Mouse (Mus musculus): ENCODE results near the gene Rgs7. TPM values are rescaled to one million over a fixed set of nuclear protein-coding genes. Genes with fewer than 3 reads are reported as not detected.
A peak's percentile ranks its signal among the peaks of the same experiment; 100 is the strongest.

The Rgs7 gene
- polyA plus RNA-seq, 1 experiment from 2014 or later = 1.8 TPM

GRCm38 (mm10) chr1:175469087-175469788 is 23.1 kb downstream of the Rgs7 start:
- no peaks in the 10 kb centered on the region for H3K27me3 ChIP-seq (ENCODE audit: low read depth, poor library complexity, severe bottlenecking)
- WGBS = 51% methylated on average over 8 of the region's 8 CpGs
- peak; percentile 13 for DNase-seq (ENCODE audit: low spot score)

DNA sequence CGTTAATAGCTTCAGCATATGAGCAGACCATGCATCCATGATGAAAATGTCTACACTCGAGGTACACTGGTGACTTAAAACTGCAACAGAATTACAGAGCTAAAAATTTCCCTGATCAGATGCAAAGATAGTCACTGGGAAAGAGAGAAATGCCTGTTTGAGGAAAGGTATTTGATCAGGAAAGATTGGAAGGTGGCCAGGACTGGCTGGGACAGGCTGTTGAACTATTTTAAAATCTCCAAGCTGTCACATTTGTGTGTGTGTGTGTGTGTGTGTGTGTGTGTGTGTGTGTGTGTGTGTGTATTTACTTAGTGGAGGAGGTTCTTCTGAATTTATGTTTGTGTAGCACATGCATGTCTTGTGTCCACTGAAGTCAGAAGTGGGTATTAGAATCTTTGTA is 27.7 kb downstream of the Rgs7 start:
- peaks cover 6% of the 10 kb centered on the region for H3K4me1 ChIP-seq
- H3K9me3 ChIP-seq (replicated peaks) = no peaks in the 10 kb centered on the region
- no peaks in the 10 kb centered on the region for H3K27me3 ChIP-seq (ENCODE audit: low read depth, poor library complexity, severe bottlenecking)
- no peak overlapping the region for H3K4me3 ChIP-seq
- WGBS = 81% methylated on average over 2 of the region's 2 CpGs
- DNase-seq (ENCODE audit: low spot score) = no peak
- H3K36me3 ChIP-seq = no peaks in the 10 kb centered on the region
- H3K27ac ChIP-seq (replicated peaks) = no peak overlapping the region

More at GRCm38 (mm10) chr1:175469087-175469788, 23.1 kb downstream of the Rgs7 start:
- Histone ChIP-seq H3K4me3 (no peak overlapping the region), H3K4me1 (peaks cover 10% of the 10 kb centered on the region), H3K36me3 (no peaks in the 10 kb centered on the region), H3K9me3 (replicated peaks) (no peaks in the 10 kb centered on the region), H3K27ac (replicated peaks) (peak overlapping the region; percentile 15; the same call in 1 of the 2 replicates)

GRCm38 (mm10) chr1:175462351-175462750 is 29.9 kb downstream of the Rgs7 start:
- no peak for DNase-seq (ENCODE audit: low spot score)
- Histone ChIP-seq H3K4me1 (no peaks in the 10 kb centered on the region), H3K4me3 (no peak overlapping the region), H3K9me3 (replicated peaks) (no peaks in the 10 kb centered on the region), H3K36me3 (no peaks in the 10 kb centered on the region), H3K27me3 (ENCODE audit: low read depth, poor library complexity, severe bottlenecking) (no peaks in the 10 kb centered on the region), H3K27ac (replicated peaks) (no peak overlapping the region)
- WGBS = 88% methylated on average over 2 of the region's 2 CpGs

- H3K4me1 ChIP-seq = no peaks in the 10 kb centered on the region
- H3K27me3 ChIP-seq (ENCODE audit: low read depth, poor library complexity, severe bottlenecking) = no peaks in the 10 kb centered on the region
- no peaks in the 10 kb centered on the region for H3K36me3 ChIP-seq
- WGBS = 85% methylated on average over 6 of the region's 6 CpGs
- H3K4me3 ChIP-seq = no peak overlapping the region
- DNase-seq (ENCODE audit: low spot score) = no peak
- no peak overlapping the region for H3K27ac ChIP-seq (replicated peaks)
- H3K9me3 ChIP-seq (replicated peaks) = no peaks in the 10 kb centered on the region
Measured at GRCm38 (mm10) chr1:175454041-175454636, 38.2 kb downstream of the Rgs7 start.

- Histone ChIP-seq H3K4me3 (no peak overlapping the region), H3K27me3 (ENCODE audit: low read depth, poor library complexity, severe bottlenecking) (no peaks in the 10 kb centered on the region), H3K4me1 (no peaks in the 10 kb centered on the region), H3K9me3 (replicated peaks) (no peaks in the 10 kb centered on the region), H3K27ac (replicated peaks) (no peak overlapping the region), H3K36me3 (no peaks in the 10 kb centered on the region)
- WGBS = 85% methylated on average over 5 of the region's 5 CpGs
- no peak for DNase-seq (ENCODE audit: low spot score)
Measured at GRCm38 (mm10) chr1:175448017-175448416, 44.3 kb downstream of the Rgs7 start.

GRCm38 (mm10) chr1:175442939-175443338 is 49.4 kb downstream of the Rgs7 start:
- no peak overlapping the region for H3K27ac ChIP-seq (replicated peaks)
- no peaks in the 10 kb centered on the region for H3K27me3 ChIP-seq (ENCODE audit: low read depth, poor library complexity, severe bottlenecking)
- H3K4me1 ChIP-seq = no peaks in the 10 kb centered on the region
- DNase-seq (ENCODE audit: low spot score) = no peak
- 94% methylated on average over 1 of the region's 1 CpGs for WGBS
- no peaks in the 10 kb centered on the region for H3K9me3 ChIP-seq (replicated peaks)
- H3K4me3 ChIP-seq = no peak overlapping the region
- no peaks in the 10 kb centered on the region for H3K36me3 ChIP-seq

DNA sequence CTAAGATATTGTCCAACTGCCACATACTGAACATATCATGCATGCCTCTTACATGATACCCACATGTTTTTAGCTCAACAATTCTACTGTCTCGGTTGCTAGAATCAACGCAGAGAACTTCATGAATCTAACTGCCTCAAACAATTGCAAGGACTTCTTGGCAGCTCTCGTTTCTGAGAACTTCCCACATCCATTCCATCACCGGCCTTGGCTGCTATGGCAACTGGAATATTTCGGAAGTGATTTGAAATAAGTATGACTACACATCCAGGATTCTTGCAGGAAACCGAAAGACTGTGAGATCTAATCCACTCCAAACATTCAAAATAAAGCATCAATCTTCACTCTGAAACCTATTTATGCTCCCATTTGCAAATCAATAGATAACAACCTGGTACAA is 50.3 kb downstream of the Rgs7 start:
- Histone ChIP-seq H3K4me1 (no peaks in the 10 kb centered on the region), H3K36me3 (no peaks in the 10 kb centered on the region), H3K27me3 (ENCODE audit: low read depth, poor library complexity, severe bottlenecking) (no peaks in the 10 kb centered on the region), H3K4me3 (no peak overlapping the region), H3K27ac (replicated peaks) (no peak overlapping the region), H3K9me3 (replicated peaks) (no peaks in the 10 kb centered on the region)
- no peak for DNase-seq (ENCODE audit: low spot score)
- 93% methylated on average over 6 of the region's 6 CpGs for WGBS

DNA sequence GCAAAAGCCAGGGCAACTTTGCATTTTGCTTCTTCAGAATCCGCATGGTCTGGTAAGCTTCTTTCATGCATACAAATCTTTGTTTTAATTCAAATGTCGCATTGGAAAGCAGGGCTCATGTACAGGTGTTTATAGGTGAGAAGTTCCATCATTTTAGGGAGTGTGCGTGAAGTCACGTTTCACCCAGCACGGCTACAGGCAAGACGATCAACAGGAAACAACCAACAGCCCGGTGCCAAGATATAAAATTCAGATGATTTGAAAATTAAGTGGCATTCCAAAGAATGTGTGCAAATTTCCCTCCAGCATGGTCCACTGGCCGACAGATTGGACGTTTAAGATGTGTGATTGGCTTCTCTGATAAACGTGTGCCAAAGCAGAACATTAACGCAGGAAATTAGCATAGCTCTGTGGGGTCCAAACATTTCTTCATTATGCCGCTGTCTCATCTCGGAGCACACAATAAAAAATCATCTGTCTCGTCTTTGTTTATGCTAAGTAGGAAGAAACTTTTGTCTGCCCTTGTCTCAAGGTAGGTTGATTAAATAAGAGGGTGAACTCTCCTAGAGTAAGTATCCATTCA is 58.6 kb downstream of the Rgs7 start:
- no peak overlapping the region for H3K27ac ChIP-seq (replicated peaks)
- H3K27me3 ChIP-seq (ENCODE audit: low read depth, poor library complexity, severe bottlenecking) = no peaks in the 10 kb centered on the region
- H3K4me1 ChIP-seq = 0 out of 2 replicates have a peak, but pooled peaks cover 3% of the 10 kb centered on the region
- no peak for DNase-seq (ENCODE audit: low spot score)
- H3K9me3 ChIP-seq (replicated peaks) = no peaks in the 10 kb centered on the region
- H3K36me3 ChIP-seq = no peaks in the 10 kb centered on the region
- 91% methylated on average over 14 of the region's 14 CpGs for WGBS
- no peak overlapping the region for H3K4me3 ChIP-seq

DNA sequence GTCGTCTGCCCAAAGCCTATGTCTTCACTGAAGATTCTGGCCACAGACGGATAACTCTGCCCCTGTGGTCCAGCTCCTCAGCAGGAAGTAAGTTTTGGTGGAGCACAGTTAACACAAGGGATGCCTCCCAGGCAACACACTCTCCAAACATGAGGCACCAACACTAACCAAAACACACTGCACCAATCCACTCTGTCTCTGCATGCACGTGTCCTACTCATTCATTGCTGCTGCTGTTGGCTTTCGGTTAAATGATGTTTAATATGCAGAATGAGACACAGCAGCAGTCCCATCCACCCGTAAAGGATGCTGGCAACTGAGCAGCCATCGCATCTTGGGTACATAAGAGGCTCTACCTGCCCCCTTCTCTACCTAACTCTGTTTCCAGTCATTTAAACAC is 59.2 kb downstream of the Rgs7 start:
- Histone ChIP-seq H3K27me3 (ENCODE audit: low read depth, poor library complexity, severe bottlenecking) (no peaks in the 10 kb centered on the region), H3K27ac (replicated peaks) (no peak overlapping the region), H3K4me3 (no peak overlapping the region), H3K36me3 (no peaks in the 10 kb centered on the region), H3K9me3 (replicated peaks) (no peaks in the 10 kb centered on the region), H3K4me1 (0 out of 2 replicates have a peak, but pooled peaks cover 3% of the 10 kb centered on the region)
- no peak for DNase-seq (ENCODE audit: low spot score)
- WGBS = 86% methylated on average over 6 of the region's 6 CpGs

DNA sequence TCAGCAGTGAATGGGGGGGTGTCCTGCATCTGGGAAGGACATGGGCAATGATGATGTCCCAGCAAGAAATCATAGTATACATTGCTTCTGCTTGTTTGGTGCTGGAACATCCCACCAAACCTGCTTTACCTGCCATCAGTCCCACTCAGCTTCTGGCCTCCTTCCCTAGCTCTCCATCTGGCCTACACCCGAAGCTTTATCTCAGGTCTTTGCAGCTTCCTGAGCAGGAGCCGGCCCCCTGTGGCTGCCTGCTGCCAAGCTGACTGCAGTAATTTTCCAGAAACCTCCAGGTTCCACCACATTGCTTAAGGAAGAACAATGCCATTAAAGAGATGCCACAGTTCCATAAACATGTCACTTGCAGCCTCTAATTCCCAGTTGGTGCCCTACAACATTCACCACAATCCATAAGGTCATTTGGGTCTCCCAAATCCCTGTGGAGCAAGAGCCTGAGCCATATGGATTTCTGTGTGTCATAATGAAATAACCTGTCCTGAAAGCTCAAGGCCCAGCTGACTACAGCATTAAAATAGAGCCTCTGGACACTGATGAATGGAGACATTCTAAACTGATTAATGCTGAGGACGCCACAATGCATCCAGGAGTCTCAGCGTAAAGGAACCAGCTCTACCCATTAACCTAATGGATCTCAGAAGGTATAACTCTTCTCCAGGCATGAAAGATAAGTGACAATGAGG is 60.8 kb downstream of the Rgs7 start:
- Histone ChIP-seq H3K4me3 (no peak overlapping the region), H3K9me3 (replicated peaks) (no peaks in the 10 kb centered on the region), H3K27ac (replicated peaks) (no peak overlapping the region), H3K4me1 (peaks cover 11% of the 10 kb centered on the region), H3K27me3 (ENCODE audit: low read depth, poor library complexity, severe bottlenecking) (no peaks in the 10 kb centered on the region), H3K36me3 (no peaks in the 10 kb centered on the region)
- no peak for DNase-seq (ENCODE audit: low spot score)
- WGBS = 66% methylated on average over 4 of the region's 4 CpGs

DNA sequence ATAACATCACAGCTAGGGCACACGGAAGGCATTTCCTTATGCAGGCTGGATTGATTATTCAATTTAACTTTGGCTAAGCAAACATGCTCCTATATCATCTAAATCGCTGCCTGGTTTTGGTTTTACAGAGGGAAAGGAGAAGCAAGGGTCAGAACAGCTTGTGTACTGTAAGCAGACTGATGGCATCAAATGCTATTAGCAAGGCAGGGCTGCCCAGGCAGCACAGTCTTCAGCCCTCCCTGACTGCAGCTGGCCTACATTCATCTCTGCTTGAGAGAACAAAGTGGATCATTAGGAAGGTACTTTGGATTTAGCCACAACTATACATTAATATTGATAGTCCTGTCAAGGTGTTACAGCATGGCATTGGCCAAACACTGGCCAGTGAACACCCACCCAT is 65.2 kb downstream of the Rgs7 start:
- Histone ChIP-seq H3K9me3 (replicated peaks) (no peaks in the 10 kb centered on the region), H3K4me1 (peaks cover 18% of the 10 kb centered on the region), H3K27ac (replicated peaks) (no peak overlapping the region), H3K4me3 (no peak overlapping the region), H3K27me3 (ENCODE audit: low read depth, poor library complexity, severe bottlenecking) (no peaks in the 10 kb centered on the region), H3K36me3 (no peaks in the 10 kb centered on the region)
- no peak for DNase-seq (ENCODE audit: low spot score)
- 82% methylated on average over 2 of the region's 2 CpGs for WGBS

DNA sequence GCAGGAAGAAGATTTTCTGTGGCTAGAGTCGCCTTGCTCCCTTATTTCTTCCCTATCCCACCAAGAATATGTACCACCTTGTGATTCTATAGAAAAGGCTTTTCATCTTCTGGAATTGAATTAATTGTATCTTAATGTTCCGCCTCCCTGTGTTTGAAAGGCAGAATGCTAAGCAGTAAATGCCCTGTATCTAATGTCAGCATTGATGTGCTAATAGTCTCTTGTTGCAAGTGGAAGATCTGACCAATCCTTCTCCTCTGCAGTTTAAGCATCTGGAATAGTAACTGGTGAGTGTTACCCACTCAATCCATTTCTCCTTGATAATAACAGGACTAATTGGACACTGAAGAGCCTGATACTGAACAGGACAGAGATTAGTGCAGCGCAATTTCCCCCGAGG is 65.9 kb downstream of the Rgs7 start:
- WGBS = 68% methylated on average over 4 of the region's 4 CpGs
- peaks cover 18% of the 10 kb centered on the region for H3K4me1 ChIP-seq
- no peak overlapping the region for H3K27ac ChIP-seq (replicated peaks)
- no peaks in the 10 kb centered on the region for H3K9me3 ChIP-seq (replicated peaks)
- no peak for DNase-seq (ENCODE audit: low spot score)
- no peaks in the 10 kb centered on the region for H3K27me3 ChIP-seq (ENCODE audit: low read depth, poor library complexity, severe bottlenecking)
- no peaks in the 10 kb centered on the region for H3K36me3 ChIP-seq
- no peak overlapping the region for H3K4me3 ChIP-seq

GRCm38 (mm10) chr1:175420883-175421282 is 71.4 kb downstream of the Rgs7 start:
- 93% methylated on average over 4 of the region's 4 CpGs for WGBS

More at GRCm38 (mm10) chr1:175420883-175421282, 71.4 kb downstream of the Rgs7 start:
- DNase-seq (ENCODE audit: low spot score) = no peak
- Histone ChIP-seq H3K27me3 (ENCODE audit: low read depth, poor library complexity, severe bottlenecking) (no peaks in the 10 kb centered on the region), H3K4me3 (no peak overlapping the region), H3K9me3 (replicated peaks) (no peaks in the 10 kb centered on the region), H3K36me3 (no peaks in the 10 kb centered on the region), H3K4me1 (peaks cover 4% of the 10 kb centered on the region), H3K27ac (replicated peaks) (no peak overlapping the region)

Data from midbrain, embryonic 10.5 days (tissue).